Mouse (Mus musculus): ENCODE data around the gene Mustn1. TPM values are rescaled to one million over a fixed set of nuclear protein-coding genes. Genes with fewer than 3 reads are reported as not detected.

Mustn1 gene
- total and polyA plus RNA-seq, 3 experiments = 0.08 to 0.22 TPM; not detected in 1

DNA sequence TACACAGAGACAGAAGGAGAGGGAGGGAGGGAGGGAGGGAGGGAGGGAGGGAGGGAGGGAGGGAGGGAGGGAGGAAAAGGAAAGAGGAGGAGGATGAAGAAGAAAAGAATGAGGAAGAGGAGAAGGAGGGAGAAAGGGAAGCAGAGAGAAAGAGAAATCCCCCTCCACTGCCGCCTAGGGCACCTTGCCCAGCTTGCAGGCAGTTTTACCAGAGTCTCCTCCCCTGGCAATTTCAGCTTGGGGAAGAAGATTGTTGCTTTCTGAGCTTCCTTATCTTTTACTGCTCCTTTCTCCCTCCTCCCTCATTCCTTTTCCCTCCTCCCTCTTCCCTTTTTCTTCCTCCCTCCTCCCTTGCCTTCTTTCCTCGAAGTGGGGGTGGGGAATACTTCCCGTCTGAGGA lies 24.0 kb downstream of the Mustn1 start:
- H3K4me1 ChIP-seq (ENCODE audit: control insufficient read depth in 1 of 2, insufficient read depth in 2 of 2, low read length in 2 of 2) = peaks cover 3 to 16% of the 10 kb centered on the region in 2 experiments
- no peak overlapping the region for H3K4me3 ChIP-seq (ENCODE audit: control insufficient read depth in 1 of 2, insufficient read depth in 1 of 2, low read depth in 2 of 2, low read length in 2 of 2)
- H3K27me3 ChIP-seq (ENCODE audit: control insufficient read depth in 1 of 2, insufficient read depth in 2 of 2, low read length in 2 of 2) = no peaks in the 10 kb centered on the region; a peak in 1 of 4 replicates
- H3K9me3 ChIP-seq (replicated peaks; ENCODE audit: insufficient read depth, low read length) = no peaks in the 10 kb centered on the region
- peaks cover 0 to 6% of the 10 kb centered on the region in 2 experiments; a peak in 2 of 4 replicates for H3K36me3 ChIP-seq (ENCODE audit: control insufficient read depth in 1 of 2, insufficient read depth in 2 of 2, low read length in 2 of 2)
- peak overlapping the region; percentile 15; the same call in 1 of the 2 replicates for H3K27ac ChIP-seq (ENCODE audit: control insufficient read depth, low read depth, low read length)
- no peaks in the 10 kb centered on the region for H3K79me2 ChIP-seq (ENCODE audit: control insufficient read depth, insufficient read depth, low read length, poor library complexity)
- DNase-seq (ENCODE audit: low read depth, low spot score) = peak; percentile 58
- no peak overlapping the region for H3K9ac ChIP-seq (ENCODE audit: control insufficient read depth, low read depth, low read length, poor library complexity, severe bottlenecking)
- peak; percentile 44; the same call in 1 of the 2 replicates for TF ChIP-seq MAZ (IDR thresholded peaks at IDR 0.05; ENCODE audit: low read depth, low read length)
- TF ChIP-seq HCFC1 (IDR thresholded peaks at IDR 0.05; ENCODE audit: low read depth, low read length) = no peak
- TF ChIP-seq POLR2AphosphoS5 (IDR thresholded peaks at IDR 0.05; ENCODE audit: borderline replicate concordance, low read depth, low read length) = no peak
- TF ChIP-seq RCOR1 (IDR thresholded peaks at IDR 0.05; ENCODE audit: low read depth, low read length) = no peak
- 0 out of 4 replicates have a peak, but pooled peaks of 1 of the 2 experiments have one; percentile 39 for TF ChIP-seq EP300 (IDR thresholded peaks at IDR 0.05; ENCODE audit: low read depth in 1 of 2, low read length in 2 of 2)
- TF ChIP-seq JUND (IDR thresholded peaks at IDR 0.05; ENCODE audit: low read depth, low read length) = no peak
- TF ChIP-seq SMC3 (IDR thresholded peaks at IDR 0.05; ENCODE audit: low read depth, low read length) = no peak
- TF ChIP-seq GATA1 (IDR thresholded peaks at IDR 0.05; ENCODE audit: low read depth, low read length) = peak; percentile 40; the same call in 1 of the 2 replicates
- no peak for TF ChIP-seq BHLHE40 (IDR thresholded peaks at IDR 0.05; ENCODE audit: borderline replicate concordance, low read depth, low read length)
- TF ChIP-seq TBP (IDR thresholded peaks at IDR 0.05; ENCODE audit: low read depth, low read length) = peak; percentile 43; the same call in 1 of the 2 replicates

DNA sequence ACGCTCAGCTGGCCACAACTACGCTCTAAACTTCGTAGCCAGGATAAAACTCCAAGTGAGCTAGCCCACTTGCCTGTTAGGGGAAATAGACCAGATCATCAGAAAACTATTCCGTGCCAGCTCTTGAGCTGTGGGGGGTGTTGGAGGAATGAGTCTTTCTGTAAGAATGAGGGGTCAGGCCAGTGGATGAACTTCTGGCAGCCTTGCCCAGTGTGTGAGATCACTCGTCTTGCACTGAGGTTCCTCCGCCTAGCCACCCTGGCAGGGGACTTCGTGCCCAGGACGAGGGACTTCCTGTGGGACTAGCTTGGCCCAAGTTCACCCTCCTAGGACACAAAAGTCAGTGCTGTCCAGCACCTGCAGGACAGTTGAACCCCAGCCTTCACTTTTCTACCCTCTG lies 25.3 kb downstream of the Mustn1 start:
- DNase-seq (ENCODE audit: low read depth, low spot score) = no peak
- Histone ChIP-seq H3K79me2 (ENCODE audit: control insufficient read depth, insufficient read depth, low read length, poor library complexity) (no peaks in the 10 kb centered on the region), H3K36me3 (ENCODE audit: control insufficient read depth in 1 of 2, insufficient read depth in 2 of 2, low read length in 2 of 2) (peaks cover 0 to 9% of the 10 kb centered on the region in 2 experiments; a peak in 2 of 4 replicates), H3K27ac (ENCODE audit: control insufficient read depth, low read depth, low read length) (no peak overlapping the region), H3K9ac (ENCODE audit: control insufficient read depth, low read depth, low read length, poor library complexity, severe bottlenecking) (no peak overlapping the region), H3K4me1 (ENCODE audit: control insufficient read depth in 1 of 2, insufficient read depth in 2 of 2, low read length in 2 of 2) (peaks cover 3 to 21% of the 10 kb centered on the region in 2 experiments), H3K4me3 (ENCODE audit: control insufficient read depth in 1 of 2, insufficient read depth in 1 of 2, low read depth in 2 of 2, low read length in 2 of 2) (no peak overlapping the region), H3K9me3 (replicated peaks; ENCODE audit: insufficient read depth, low read length) (no peaks in the 10 kb centered on the region), H3K27me3 (ENCODE audit: control insufficient read depth in 1 of 2, insufficient read depth in 2 of 2, low read length in 2 of 2) (no peaks in the 10 kb centered on the region)
- no peak for TF ChIP-seq UBTF (IDR thresholded peaks at IDR 0.05; ENCODE audit: borderline replicate concordance, insufficient read depth, low read depth, low read length)
- no peak for TF ChIP-seq NRF1 (IDR thresholded peaks at IDR 0.05; ENCODE audit: insufficient read depth, low read depth, low read length, poor library complexity, severe bottlenecking)

GRCm38 (mm10) chr14:30906001-30906400 lies 27.0 kb downstream of the Mustn1 start:
- Histone ChIP-seq H3K4me3 (ENCODE audit: control insufficient read depth in 1 of 2, insufficient read depth in 1 of 2, low read depth in 2 of 2, low read length in 2 of 2) (no peak overlapping the region), H3K27ac (ENCODE audit: control insufficient read depth, low read depth, low read length) (no peak overlapping the region), H3K4me1 (ENCODE audit: control insufficient read depth in 1 of 2, insufficient read depth in 2 of 2, low read length in 2 of 2) (peaks cover 3 to 21% of the 10 kb centered on the region in 2 experiments), H3K36me3 (ENCODE audit: control insufficient read depth in 1 of 2, insufficient read depth in 2 of 2, low read length in 2 of 2) (peaks cover 0 to 9% of the 10 kb centered on the region in 2 experiments; a peak in 2 of 4 replicates), H3K9me3 (replicated peaks; ENCODE audit: insufficient read depth, low read length) (no peaks in the 10 kb centered on the region), H3K27me3 (ENCODE audit: control insufficient read depth in 1 of 2, insufficient read depth in 2 of 2, low read length in 2 of 2) (no peaks in the 10 kb centered on the region), H3K9ac (ENCODE audit: control insufficient read depth, low read depth, low read length, poor library complexity, severe bottlenecking) (no peak overlapping the region), H3K79me2 (ENCODE audit: control insufficient read depth, insufficient read depth, low read length, poor library complexity) (no peaks in the 10 kb centered on the region)
- no peak for TF ChIP-seq ETS1 (IDR thresholded peaks at IDR 0.05; ENCODE audit: low read depth, low read length)
- no peak for TF ChIP-seq MAFK (IDR thresholded peaks at IDR 0.05; ENCODE audit: borderline replicate concordance, low read depth, low read length)
- no peak for TF ChIP-seq RAD21 (IDR thresholded peaks at IDR 0.05; ENCODE audit: low read depth, low read length)
- no peak for TF ChIP-seq NELFE (IDR thresholded peaks at IDR 0.05; ENCODE audit: low read depth, low read length)
- no peak for TF ChIP-seq POLR2AphosphoS2 (IDR thresholded peaks at IDR 0.05; ENCODE audit: low read length)
- no peak for TF ChIP-seq ZMIZ1 (IDR thresholded peaks at IDR 0.05; ENCODE audit: low read depth, low read length)
- no peak for TF ChIP-seq MXI1 (IDR thresholded peaks at IDR 0.05; ENCODE audit: low read depth, low read length)
- no peak for TF ChIP-seq RCOR1 (IDR thresholded peaks at IDR 0.05; ENCODE audit: low read depth, low read length)
- no peak for TF ChIP-seq E2F4 (IDR thresholded peaks at IDR 0.05; ENCODE audit: borderline replicate concordance, low read depth, low read length)
- no peak for DNase-seq (ENCODE audit: low read depth, low spot score)

Data from MEL (cell line).